Mouse (Mus musculus) embryonic facial prominence, embryonic 11.5 days (tissue): ENCODE data around the gene Zdhhc24. TPM values are rescaled to one million over a fixed set of nuclear protein-coding genes. Genes with fewer than 3 reads are reported as not detected.

Source experiments
- ATAC-seq: fragments of 200-750 bp; cut with Nextera tagmentation; replicated peaks from 2 replicates; pipeline ENCODE4 v1.8.0; 2017; ENCODE audit warnings: low read depth; ENCODE audit not compliant: insufficient number of reproducible peaks, low FRiP score, low TSS enrichment
- DNase-seq: peaks from one replicate; pipeline ENCODE4 v3.0.0-alpha.2; 2015; ENCODE audit warnings: low spot score
- H3K27ac ChIP-seq: fragments of 300-500 bp; sonication (generic); replicated peaks from 2 replicates; pipeline ENCODE4 v1.5.1; 2014; ENCODE audit warnings: mild to moderate bottlenecking, low read depth, low read length, control low read depth
- H3K27me3 ChIP-seq: fragments of 300-500 bp; sonication (generic); 2 replicates; pipeline ENCODE4 v1.6.1; 2014; ENCODE audit warnings: mild to moderate bottlenecking, low read length, moderate library complexity, mixed read lengths; ENCODE audit not compliant: control insufficient read depth, insufficient read depth
- H3K36me3 ChIP-seq: fragments of 300-500 bp; sonication (generic); replicated peaks from 2 replicates; pipeline ENCODE4 v1.6.1; 2014; ENCODE audit warnings: low read depth, mild to moderate bottlenecking, low read length, moderate library complexity, mixed read lengths; ENCODE audit not compliant: control insufficient read depth, insufficient read depth
- H3K4me1 ChIP-seq: fragments of 300-500 bp; sonication (generic); 2 replicates; pipeline ENCODE4 v1.6.1; 2014; ENCODE audit warnings: low read length, mixed read lengths; ENCODE audit not compliant: control insufficient read depth, insufficient read depth
- H3K4me2 ChIP-seq: fragments of 300-500 bp; sonication (generic); 2 replicates; pipeline ENCODE4 v1.6.1; 2014; ENCODE audit warnings: low read depth, mild to moderate bottlenecking, control low read depth, low read length, moderate library complexity
- H3K4me3 ChIP-seq: fragments of 300-500 bp; sonication (generic); 2 replicates; pipeline ENCODE4 v1.5.1; 2014; ENCODE audit warnings: low read depth, low read length, control low read depth
- H3K9ac ChIP-seq: fragments of 300-500 bp; sonication (generic); replicated peaks from 2 replicates; pipeline ENCODE4 v1.6.1; 2014; ENCODE audit warnings: mild to moderate bottlenecking, control low read depth, low read length
- H3K9me3 ChIP-seq: fragments of 300-500 bp; sonication (generic); replicated peaks from 2 replicates; pipeline ENCODE4 v1.6.1; 2016; ENCODE audit warnings: mild to moderate bottlenecking, low read length, inconsistent platforms, mixed read lengths; ENCODE audit not compliant: control insufficient read depth
- WGBS: fragments of 180-500 bp; shearing (Covaris S2); extraction: QIAGEN DNeasy Blood & Tissue Kit; methylation state at CpG from one replicate; pipeline ENCODE4 v1.1.7; 2014; 5-methylcytosine and 5-hydroxymethylcytosine counted together
- polyA plus RNA-seq: library from polyadenylated mRNA; unstranded; fragments of >200 nt; fragmentation: Nextera tagmentation; extraction: Ambion mirVana; gene quantifications from 2 replicates; pipeline ENCODE4 v1.2.1, GENCODE M21; 2014

Gene Zdhhc24
- polyA plus RNA-seq, 1 experiment from 2014 or later: 7.4 TPM

GRCm38 (mm10) chr19:4928781-4929180 is 50.3 kb downstream of the Zdhhc24 start:
- Histone ChIP-seq H3K27ac (no peak overlapping the region), H3K4me2 (peak overlapping the region; percentile 46), H3K9ac (peak overlapping the region; percentile 56), H3K4me1 (no peaks in the 10 kb centered on the region), H3K36me3 (peaks cover 3% of the 10 kb centered on the region; the same call in 1 of the 2 replicates), H3K4me3 (peak overlapping the region; percentile 57; the same call in 1 of the 2 replicates), H3K27me3 (no peaks in the 10 kb centered on the region), H3K9me3 (no peaks in the 10 kb centered on the region)
- 60% methylated on average over 5 of the region's 5 CpGs for WGBS
- DNase-seq (no peak), ATAC-seq (0 out of 2 replicates have a peak, but pooled peaks have one; percentile 11)

Other genes starting within 250 kb of the Zdhhc24 start
- gene Gm960, start 180.0 kb upstream of the Zdhhc24 start, polyA plus RNA-seq: 3.7 and 4.4 TPM in 2 replicates
- 5.3 and 5.4 TPM in 2 replicates for gene Sptbn2, start 167.5 kb upstream of the Zdhhc24 start, polyA plus RNA-seq
- gene Rbm4b, start 122.2 kb upstream of the Zdhhc24 start, polyA plus RNA-seq: 110 and 116 TPM in 2 replicates
- gene Rbm4, start 84.8 kb upstream of the Zdhhc24 start, polyA plus RNA-seq: 92.9 and 109 TPM in 2 replicates
- gene Gm21992, start 67.1 kb upstream of the Zdhhc24 start, polyA plus RNA-seq: 18.4 and 25.8 TPM in 2 replicates
- 110 and 111 TPM in 2 replicates for gene Rbm14, start 67.0 kb upstream of the Zdhhc24 start, polyA plus RNA-seq
- gene Ccs, start 39.3 kb upstream of the Zdhhc24 start, polyA plus RNA-seq: 44.9 and 45.8 TPM in 2 replicates
- not detected in 2 replicates for gene Ccdc87, start 39.3 kb upstream of the Zdhhc24 start, polyA plus RNA-seq
- 20.9 and 30.3 TPM in 2 replicates for gene Ctsf, start 23.5 kb upstream of the Zdhhc24 start, polyA plus RNA-seq
- gene Actn3, start 759 bp upstream of the Zdhhc24 start, polyA plus RNA-seq: 4.3 and 5.6 TPM in 2 replicates
- 4.7 and 4.8 TPM in 2 replicates for gene Bbs1, start 28.0 kb downstream of the Zdhhc24 start, polyA plus RNA-seq
- gene Dpp3, start 49.6 kb downstream of the Zdhhc24 start, polyA plus RNA-seq: 133 and 138 TPM in 2 replicates
- 1.7 TPM in 2 replicates for gene Peli3, start 64.5 kb downstream of the Zdhhc24 start, polyA plus RNA-seq
- 164 and 173 TPM in 2 replicates for gene Mrpl11, start 83.5 kb downstream of the Zdhhc24 start, polyA plus RNA-seq
- not detected in 2 replicates for gene Npas4, start 111.6 kb downstream of the Zdhhc24 start, polyA plus RNA-seq
- gene Slc29a2, start 145.2 kb downstream of the Zdhhc24 start, polyA plus RNA-seq: 3.9 and 4.4 TPM in 2 replicates
- gene B4gat1, start 160.2 kb downstream of the Zdhhc24 start, polyA plus RNA-seq: 38.5 and 40.8 TPM in 2 replicates
- 0.96 and 1.6 TPM in 2 replicates for gene AC124502.3, start 160.2 kb downstream of the Zdhhc24 start, polyA plus RNA-seq
- 47.5 and 47.9 TPM in 2 replicates for gene Brms1, start 162.7 kb downstream of the Zdhhc24 start, polyA plus RNA-seq
- gene Rin1, start 171.8 kb downstream of the Zdhhc24 start, polyA plus RNA-seq: 0.99 and 1.2 TPM in 2 replicates
- gene Cd248, start 189.4 kb downstream of the Zdhhc24 start, polyA plus RNA-seq: 43.1 and 48.4 TPM in 2 replicates
- gene Tmem151a, start 206.9 kb downstream of the Zdhhc24 start, polyA plus RNA-seq: 1.8 and 2.1 TPM in 2 replicates
- 62.8 and 75.8 TPM in 2 replicates for gene Yif1a, start 209.9 kb downstream of the Zdhhc24 start, polyA plus RNA-seq
- 48.9 and 54.0 TPM in 2 replicates for gene Cnih2, start 219.9 kb downstream of the Zdhhc24 start, polyA plus RNA-seq
- 214 and 235 TPM in 2 replicates for gene Rab1b, start 228.4 kb downstream of the Zdhhc24 start, polyA plus RNA-seq
- gene Klc2, start 239.9 kb downstream of the Zdhhc24 start, polyA plus RNA-seq: 18.9 and 19.8 TPM in 2 replicates